Mouse (Mus musculus) heart, embryonic 12.5 days (tissue): ENCODE results near the gene Dnah10. TPM values are rescaled to one million over a fixed set of nuclear protein-coding genes. Genes with fewer than 3 reads are reported as not detected.
"Not testable (repeated sequence)": the region's sequence is repeated elsewhere in the genome, so short reads cannot be mapped to it uniquely, and the experiment has no call there.

Source experiments
- ATAC-seq: fragments of 200-750 bp; cut with Nextera tagmentation; 2 replicates; pipeline ENCODE4 v1.8.0; 2017; ENCODE audit warnings: moderate TSS enrichment, moderate library complexity; ENCODE audit not compliant: insufficient number of reproducible peaks, low FRiP score
- H3K27ac ChIP-seq: fragments of 300-500 bp; sonication (generic); 2 replicates; pipeline ENCODE4 v1.5.1; 2016; ENCODE audit warnings: mild to moderate bottlenecking, moderate library complexity; ENCODE audit not compliant: poor library complexity, severe bottlenecking
- H3K27me3 ChIP-seq: fragments of 300-500 bp; sonication (generic); replicated peaks from 2 replicates; pipeline ENCODE4 v1.6.1; 2016; ENCODE audit warnings: mild to moderate bottlenecking, moderate library complexity
- H3K36me3 ChIP-seq: fragments of 300-500 bp; sonication (generic); 2 replicates; pipeline ENCODE4 v1.6.1; 2016; ENCODE audit warnings: mild to moderate bottlenecking, moderate library complexity
- H3K4me1 ChIP-seq: fragments of 300-500 bp; sonication (generic); replicated peaks from 2 replicates; pipeline ENCODE4 v1.6.1; 2016; ENCODE audit warnings: mild to moderate bottlenecking
- H3K4me2 ChIP-seq: fragments of 300-500 bp; sonication (generic); 2 replicates; pipeline ENCODE4 v1.6.1; 2016; ENCODE audit warnings: mild to moderate bottlenecking, moderate library complexity
- H3K4me3 ChIP-seq: fragments of 300-500 bp; sonication (generic); 2 replicates; pipeline ENCODE4 v1.5.1; 2016; ENCODE audit warnings: mild to moderate bottlenecking
- H3K9ac ChIP-seq: fragments of 300-500 bp; sonication (generic); 2 replicates; pipeline ENCODE4 v1.6.1; 2016; ENCODE audit warnings: mild to moderate bottlenecking, moderate library complexity
- H3K9me3 ChIP-seq: fragments of 300-500 bp; sonication (generic); replicated peaks from 2 replicates; pipeline ENCODE4 v1.6.1; 2016; ENCODE audit warnings: mild to moderate bottlenecking, moderate library complexity
- WGBS: fragments of 180-500 bp; shearing (Covaris S2); methylation state at CpG from one replicate; pipeline ENCODE4 v1.1.7; 2016; 5-methylcytosine and 5-hydroxymethylcytosine counted together
- polyA plus RNA-seq: library from polyadenylated mRNA; unstranded; fragments of >200 nt; fragmentation: Nextera tagmentation; extraction: Ambion mirVana; gene quantifications from 2 replicates; pipeline ENCODE4 v1.2.1, GENCODE M21; 2016

Gene Dnah10
- polyA plus RNA-seq, 1 experiment from 2014 or later = 0.04 TPM

DNA sequence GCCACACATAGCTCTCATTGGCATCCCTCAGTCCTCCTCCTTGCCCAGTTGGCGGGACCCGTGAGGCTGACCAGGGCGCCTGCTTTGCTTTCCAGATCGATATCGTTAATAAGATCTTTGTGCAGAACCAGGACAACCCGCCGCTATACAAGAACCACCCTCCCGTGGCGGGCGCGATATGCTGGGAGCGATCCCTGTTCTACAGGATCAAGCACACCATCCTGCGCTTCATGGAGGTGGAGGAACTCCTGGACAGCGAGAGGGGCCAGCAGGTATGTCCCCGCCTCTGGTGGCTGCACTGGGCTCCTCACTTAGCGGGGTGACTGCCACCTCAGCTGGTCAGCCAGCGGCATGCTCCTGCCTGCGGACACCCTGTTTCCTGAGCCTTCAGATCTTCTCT is 23.4 kb downstream of the Dnah10 start:
- H3K4me3 ChIP-seq = no peak overlapping the region
- H3K4me2 ChIP-seq = no peak overlapping the region
- ATAC-seq = no peak
- no peak overlapping the region for H3K9ac ChIP-seq
- 76% methylated on average over 18 of the region's 18 CpGs for WGBS
- no peaks in the 10 kb centered on the region for H3K27me3 ChIP-seq
- H3K4me1 ChIP-seq = no peaks in the 10 kb centered on the region
- no peak overlapping the region for H3K27ac ChIP-seq
- H3K36me3 ChIP-seq = no peaks in the 10 kb centered on the region
- H3K9me3 ChIP-seq = no peaks in the 10 kb centered on the region

DNA sequence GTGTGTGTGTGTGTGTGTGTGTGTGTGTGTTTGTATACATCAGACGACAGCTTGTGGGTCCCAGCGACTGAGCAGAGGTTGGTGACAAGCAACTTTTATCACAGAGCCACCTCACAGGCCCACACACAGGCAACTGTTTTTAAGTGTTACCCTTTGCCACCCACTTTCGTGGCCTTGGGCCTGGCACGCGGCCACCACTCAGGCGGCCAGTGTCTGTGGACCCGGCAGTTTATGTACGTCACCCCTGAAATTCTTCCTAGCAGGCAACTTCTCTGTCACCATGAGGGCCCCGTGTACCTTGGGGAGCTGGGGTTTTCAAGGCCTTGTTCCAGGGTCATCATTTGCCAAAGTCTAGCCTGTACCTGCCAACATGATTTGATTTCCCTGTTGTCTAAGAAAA is 26.8 kb downstream of the Dnah10 start:
- no peaks in the 10 kb centered on the region for H3K4me1 ChIP-seq
- no peaks in the 10 kb centered on the region for H3K27me3 ChIP-seq
- ATAC-seq = no peak
- H3K36me3 ChIP-seq = no peaks in the 10 kb centered on the region
- H3K27ac ChIP-seq = no peak overlapping the region
- H3K4me2 ChIP-seq = no peak overlapping the region
- no peak overlapping the region for H3K4me3 ChIP-seq
- WGBS = 85% methylated on average over 9 of the region's 9 CpGs
- H3K9me3 ChIP-seq = no peaks in the 10 kb centered on the region
- H3K9ac ChIP-seq = no peak overlapping the region

DNA sequence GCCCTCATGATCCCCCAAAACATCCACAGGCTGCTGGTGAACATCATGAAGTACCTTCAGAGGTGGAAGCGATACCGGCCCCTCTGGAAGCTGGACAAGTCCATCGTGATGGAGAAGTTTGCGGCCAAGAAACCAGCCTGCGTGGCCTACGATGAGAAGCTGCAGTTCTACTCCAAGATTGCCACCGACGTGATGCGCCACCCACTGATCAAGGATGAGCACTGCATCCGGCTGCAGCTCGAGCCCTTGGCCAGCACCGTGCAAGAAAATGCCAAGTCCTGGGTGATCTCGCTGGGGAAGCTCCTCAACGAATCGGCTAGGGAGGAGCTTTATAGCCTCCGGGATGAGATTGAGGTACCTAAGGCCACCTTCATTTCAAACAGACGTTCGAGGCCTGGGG is 36.1 kb downstream of the Dnah10 start:
- Histone ChIP-seq H3K9me3 (peaks cover 7% of the 10 kb centered on the region), H3K9ac (no peak overlapping the region), H3K4me2 (no peak overlapping the region), H3K36me3 (no peaks in the 10 kb centered on the region), H3K27me3 (no peaks in the 10 kb centered on the region; the same call in none of the 2 replicates), H3K4me1 (no peaks in the 10 kb centered on the region), H3K27ac (no peak overlapping the region), H3K4me3 (no peak overlapping the region)
- no peak for ATAC-seq
- 52% methylated on average over 18 of the region's 18 CpGs for WGBS

DNA sequence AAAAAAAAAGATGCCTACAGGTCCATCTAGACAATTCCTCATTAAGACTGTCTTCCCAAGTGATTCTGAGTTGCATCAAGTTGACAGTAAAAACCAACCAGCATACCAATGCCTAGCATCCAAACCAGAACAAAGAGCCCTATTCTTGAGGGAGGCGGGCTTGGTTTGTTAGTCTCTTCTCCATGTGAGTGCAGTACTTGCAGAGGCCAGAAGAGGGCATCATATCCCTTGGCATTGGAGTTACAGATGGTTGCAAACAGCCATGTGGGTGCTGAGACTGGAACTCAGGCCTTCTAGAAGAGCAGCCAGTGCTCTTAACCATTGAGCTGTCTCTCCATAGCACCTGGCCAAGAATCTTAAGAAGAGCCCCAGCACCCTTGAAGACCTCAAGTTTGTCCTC is 36.9 kb downstream of the Dnah10 start:
- ATAC-seq = no peak
- Histone ChIP-seq H3K36me3 (no peaks in the 10 kb centered on the region), H3K4me1 (no peaks in the 10 kb centered on the region), H3K27me3 (no peaks in the 10 kb centered on the region; the same call in none of the 2 replicates), H3K4me3 (no peak overlapping the region), H3K9me3 (peaks cover 7% of the 10 kb centered on the region), H3K4me2 (no peak overlapping the region), H3K9ac (no peak overlapping the region), H3K27ac (no peak overlapping the region)
- 76% methylated on average over 1 of the region's 1 CpGs for WGBS

DNA sequence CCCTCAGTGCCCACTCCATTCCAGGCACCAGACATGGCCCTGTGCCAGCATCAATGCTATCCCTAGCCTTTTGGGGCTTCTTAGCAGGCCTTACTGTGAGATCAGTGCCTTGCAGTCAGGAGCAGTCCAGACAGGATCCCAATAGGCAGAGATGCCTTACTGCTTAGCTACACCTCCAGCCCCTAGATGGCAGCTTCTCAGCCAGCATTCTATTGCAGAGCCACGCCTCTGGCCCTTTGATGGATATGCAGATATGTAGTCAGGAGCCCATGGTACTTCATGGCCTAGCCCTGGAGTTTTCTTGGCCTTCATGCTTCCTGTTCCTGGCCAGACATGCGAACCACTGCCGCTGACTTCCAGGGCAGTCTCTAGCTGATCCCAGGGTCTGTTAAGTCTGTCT is 49.7 kb downstream of the Dnah10 start:
- Histone ChIP-seq H3K4me2 (no peak overlapping the region), H3K27me3 (no peaks in the 10 kb centered on the region; the same call in 1 of the 2 replicates), H3K4me1 (no peaks in the 10 kb centered on the region), H3K9ac (no peak overlapping the region), H3K9me3 (0 out of 2 replicates have a peak, but pooled peaks cover 2% of the 10 kb centered on the region), H3K4me3 (no peak overlapping the region), H3K36me3 (no peaks in the 10 kb centered on the region), H3K27ac (no peak overlapping the region)
- 65% methylated on average over 3 of the region's 3 CpGs for WGBS
- no peak for ATAC-seq

DNA sequence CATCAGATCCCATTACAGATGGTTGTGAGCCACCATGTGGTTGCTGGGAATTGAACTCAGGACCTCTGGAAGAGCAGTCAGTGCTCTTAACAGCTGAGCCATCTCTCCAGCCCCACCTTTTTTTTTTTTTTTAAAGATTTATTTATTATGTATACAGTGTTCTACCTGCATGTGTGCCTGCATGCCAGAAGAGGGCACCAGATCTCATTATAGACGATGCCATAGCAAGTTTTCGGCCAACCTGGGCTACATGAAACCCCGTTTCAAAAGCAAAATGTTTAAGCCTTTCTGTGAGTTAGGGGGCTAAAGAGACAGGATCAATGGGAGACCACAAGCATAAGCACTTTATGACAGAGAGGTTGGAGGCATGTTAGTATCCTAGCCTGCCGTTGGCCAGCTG is 51.4 kb downstream of the Dnah10 start:
- not testable (repeated sequence) for H3K9ac ChIP-seq, ATAC-seq, H3K27ac ChIP-seq, H3K4me3 ChIP-seq, H3K4me2 ChIP-seq, H3K4me1 ChIP-seq, H3K9me3 ChIP-seq, H3K36me3 ChIP-seq, H3K27me3 ChIP-seq
- WGBS = 89% methylated on average over 4 of the region's 4 CpGs

DNA sequence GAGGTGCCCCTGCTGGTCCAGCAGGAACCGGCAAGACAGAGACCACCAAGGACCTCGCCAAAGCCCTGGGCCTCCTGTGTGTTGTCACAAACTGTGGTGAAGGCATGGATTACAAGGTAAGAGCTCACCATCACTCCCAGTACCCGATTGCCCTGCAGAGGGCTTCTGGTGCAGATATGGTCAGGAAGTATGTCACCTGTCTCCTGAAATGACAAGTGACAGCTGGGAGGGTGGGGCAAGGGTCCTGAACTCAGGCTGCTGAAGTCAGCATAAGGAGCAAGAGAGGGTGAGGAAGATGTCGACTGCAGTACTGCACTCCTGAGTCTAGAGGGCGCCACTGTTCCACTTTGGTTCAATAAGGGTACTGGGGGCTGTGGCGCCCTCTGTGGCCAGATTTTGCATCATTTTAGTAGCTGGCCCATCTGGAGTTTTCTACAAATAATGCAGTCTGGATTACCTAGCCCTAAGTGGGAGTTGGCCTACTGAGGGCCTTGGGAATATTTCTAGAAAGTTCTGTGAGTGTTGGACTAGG is 52.4 kb downstream of the Dnah10 start:
- H3K4me2 ChIP-seq = no peak overlapping the region
- no peak overlapping the region for H3K27ac ChIP-seq
- WGBS = 55% methylated on average over 6 of the region's 6 CpGs
- no peak overlapping the region for H3K4me3 ChIP-seq
- H3K4me1 ChIP-seq = no peaks in the 10 kb centered on the region
- H3K9me3 ChIP-seq = peaks cover 10% of the 10 kb centered on the region; the same call in 1 of the 2 replicates
- H3K36me3 ChIP-seq = no peaks in the 10 kb centered on the region
- ATAC-seq = no peak
- H3K9ac ChIP-seq = no peak overlapping the region
- H3K27me3 ChIP-seq = peaks cover under 1% of the 10 kb centered on the region; the same call in 1 of the 2 replicates

DNA sequence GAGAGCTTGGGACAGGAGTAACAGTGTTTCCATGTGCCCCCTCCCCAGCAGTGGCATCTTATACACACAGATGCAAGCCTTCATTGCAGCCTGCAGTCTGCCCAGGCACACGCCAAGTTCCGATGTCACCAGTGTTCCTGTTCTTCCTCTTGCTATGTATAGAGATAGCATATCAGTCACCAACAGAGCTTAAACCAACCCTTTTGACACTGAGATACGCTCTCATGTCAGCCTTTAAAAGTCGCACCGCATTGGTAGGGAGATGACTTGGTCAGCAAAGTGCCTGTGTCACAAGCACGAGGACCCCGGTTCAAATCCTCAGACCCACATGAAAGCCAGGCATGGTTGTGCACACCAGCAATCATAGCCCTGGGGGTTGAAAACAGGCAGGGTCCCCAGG is 55.0 kb downstream of the Dnah10 start:
- no peaks in the 10 kb centered on the region for H3K4me1 ChIP-seq
- H3K9me3 ChIP-seq = peaks cover 10% of the 10 kb centered on the region; the same call in 1 of the 2 replicates
- no peaks in the 10 kb centered on the region for H3K36me3 ChIP-seq
- WGBS = 65% methylated on average over 7 of the region's 7 CpGs
- no peak for ATAC-seq
- no peak overlapping the region for H3K4me2 ChIP-seq
- H3K9ac ChIP-seq = no peak overlapping the region
- no peak overlapping the region for H3K4me3 ChIP-seq
- peaks cover 9% of the 10 kb centered on the region; the same call in 1 of the 2 replicates for H3K27me3 ChIP-seq
- H3K27ac ChIP-seq = no peak overlapping the region

DNA sequence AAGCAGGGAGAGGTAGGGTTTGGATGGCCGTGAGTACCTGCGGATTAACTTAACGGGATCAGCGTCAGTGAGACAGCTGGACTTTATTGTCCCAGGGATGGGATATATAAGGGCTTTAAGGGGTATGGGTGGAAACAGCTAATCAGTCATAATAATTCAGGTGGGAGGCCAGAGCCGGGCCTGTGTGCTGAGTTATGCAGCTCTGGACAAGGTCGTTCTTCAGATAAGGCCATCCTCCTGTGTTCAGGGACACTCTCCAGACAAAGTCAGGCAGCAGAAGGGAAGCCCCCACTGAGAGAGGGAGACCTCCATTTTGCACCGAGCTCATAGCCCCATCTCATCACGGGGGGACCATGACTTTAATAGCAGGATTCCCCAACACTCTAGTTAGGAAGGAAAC is 56.8 kb downstream of the Dnah10 start:
- Histone ChIP-seq H3K36me3 (no peaks in the 10 kb centered on the region), H3K9me3 (peaks cover 19% of the 10 kb centered on the region), H3K4me1 (no peaks in the 10 kb centered on the region), H3K27me3 (peaks cover 9% of the 10 kb centered on the region; the same call in 1 of the 2 replicates), H3K4me2 (no peak overlapping the region), H3K4me3 (no peak overlapping the region), H3K27ac (no peak overlapping the region), H3K9ac (no peak overlapping the region)
- ATAC-seq = no peak
- WGBS = 67% methylated on average over 8 of the region's 8 CpGs

DNA sequence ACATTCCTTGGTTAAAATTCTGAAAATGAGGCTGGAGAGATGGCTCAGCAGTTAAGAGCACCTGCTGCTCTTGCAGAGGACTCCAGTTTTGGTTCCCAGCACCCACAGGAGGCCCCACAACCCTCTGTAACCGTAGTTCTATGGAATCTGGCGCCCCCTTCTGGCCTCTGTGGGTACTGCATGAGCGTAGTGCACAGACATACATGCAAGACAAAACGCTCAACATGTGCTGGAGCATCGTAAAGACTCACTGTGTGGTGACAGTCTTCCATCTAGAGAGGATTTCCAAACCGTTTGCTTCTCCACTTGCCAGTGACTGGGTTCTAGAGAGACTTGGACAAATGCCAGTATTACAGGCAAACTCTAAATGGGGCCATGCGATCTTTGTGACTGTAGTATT is 60.8 kb downstream of the Dnah10 start:
- no peak overlapping the region for H3K9ac ChIP-seq
- no peaks in the 10 kb centered on the region for H3K36me3 ChIP-seq
- H3K9me3 ChIP-seq = peaks cover 14% of the 10 kb centered on the region
- H3K27ac ChIP-seq = no peak overlapping the region
- 0 out of 2 replicates have a peak, but pooled peaks cover 9% of the 10 kb centered on the region for H3K27me3 ChIP-seq
- H3K4me1 ChIP-seq = no peaks in the 10 kb centered on the region
- WGBS = 83% methylated on average over 7 of the region's 7 CpGs
- H3K4me2 ChIP-seq = no peak overlapping the region
- H3K4me3 ChIP-seq = no peak overlapping the region
- no peak for ATAC-seq

DNA sequence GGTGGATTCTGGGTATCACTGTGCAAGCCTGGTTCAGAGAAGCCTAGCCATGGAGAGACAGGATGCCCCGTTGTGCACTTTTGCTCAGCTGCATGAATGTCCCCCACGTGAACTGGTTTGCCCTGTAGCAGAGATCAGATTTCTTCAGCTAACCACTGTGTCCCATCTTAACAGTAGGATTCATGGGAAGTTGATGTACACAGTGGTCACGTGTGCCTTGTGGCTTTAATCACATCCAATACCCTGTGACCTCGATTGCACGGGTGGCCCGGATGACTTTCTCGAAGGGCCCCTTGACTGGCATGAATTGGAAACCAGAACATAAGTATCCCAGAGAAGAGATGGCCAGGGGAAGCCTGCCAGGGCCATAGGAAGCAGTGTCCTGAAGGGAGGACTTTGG is 67.2 kb downstream of the Dnah10 start:
- no peak overlapping the region for H3K4me2 ChIP-seq
- 0 out of 2 replicates have a peak, but pooled peaks cover 2% of the 10 kb centered on the region for H3K9me3 ChIP-seq
- no peaks in the 10 kb centered on the region for H3K4me1 ChIP-seq
- H3K27me3 ChIP-seq = 0 out of 2 replicates have a peak, but pooled peaks cover 5% of the 10 kb centered on the region
- 86% methylated on average over 7 of the region's 7 CpGs for WGBS
- H3K36me3 ChIP-seq = no peaks in the 10 kb centered on the region
- no peak overlapping the region for H3K4me3 ChIP-seq
- H3K9ac ChIP-seq = no peak overlapping the region
- ATAC-seq = no peak
- H3K27ac ChIP-seq = no peak overlapping the region
